Mouse (Mus musculus): ENCODE data around the gene Irak3.
"Not testable (repeated sequence)": the region's sequence is repeated elsewhere in the genome, so short reads cannot be mapped to it uniquely, and the experiment has no call there.

DNA sequence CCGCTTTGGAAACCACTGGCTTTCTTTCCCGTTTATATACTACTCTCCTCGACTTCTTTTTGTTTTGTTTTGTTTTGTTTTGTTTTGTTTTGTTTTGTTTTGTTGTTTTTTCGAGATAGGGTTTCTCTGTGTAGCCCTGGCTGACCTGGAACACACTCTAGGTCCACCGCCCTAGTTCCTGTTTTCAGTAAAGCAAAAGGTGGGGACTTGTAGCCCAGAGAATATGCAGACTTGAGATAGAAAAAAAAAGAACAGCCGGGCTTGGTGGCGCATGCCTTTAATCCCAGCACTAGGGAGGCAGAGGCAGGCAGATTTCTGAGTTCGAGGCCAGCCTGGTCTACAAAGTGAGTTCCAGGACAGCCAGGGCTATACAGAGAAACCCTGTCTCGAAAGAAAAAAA is 88.4 kb downstream of the Irak3 start:
- not testable (repeated sequence) for TF ChIP-seq CTCF (IDR thresholded peaks at IDR 0.05; ENCODE audit: control insufficient read depth, insufficient read depth, insufficient replicate concordance, low read depth, low read length); POLR2A (IDR thresholded peaks at IDR 0.05; ENCODE audit: control insufficient read depth, low read depth, low read length)
